10 mouse cellular contexts compared by ENCODE assay signal in the genomic region with DNA sequence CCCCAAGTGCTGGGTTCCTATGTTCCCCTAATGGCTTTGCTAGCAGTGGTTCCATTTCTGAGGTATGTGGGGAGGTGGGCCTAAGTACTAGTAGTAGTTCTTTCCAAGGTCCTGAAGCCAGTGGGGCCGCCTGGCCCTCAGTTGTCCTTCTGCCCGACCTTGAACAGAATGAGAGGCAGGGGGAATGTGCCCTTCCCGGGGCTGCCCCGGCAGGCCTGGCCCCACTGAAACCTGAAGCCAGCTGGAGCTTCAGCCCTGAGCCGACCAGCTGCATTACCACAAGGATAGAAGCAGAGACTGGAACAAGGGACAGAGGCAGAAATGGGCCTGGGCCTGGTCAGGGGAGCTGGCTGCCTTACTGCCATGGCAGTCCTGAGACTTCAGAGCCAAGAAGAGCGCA. TPM values are rescaled to one million over a fixed set of nuclear protein-coding genes. Genes with fewer than 3 reads are reported as not detected.
DNase-seq lines count a peak whose midpoint lies in the region; TF ChIP-seq lines count a peak whose summit lies in the region.
"Had no signal": no experiment of that assay in that cellular context is flagged by ENCODE, and none has a peak within 500 bp of the region (broad histone marks: within the 10 kb centered on the region; RNA-seq: fewer than 3 reads in every experiment).

No protein-coding gene starts in this region.

- peaks cover 75% of the 10 kb centered on the region for H3K4me1 ChIP-seq in E14TG2a.4 (replicated peaks; ENCODE audit: low read depth, low read length)
- H3K4me1 ChIP-seq in limb, embryonic 10.5 days: peaks cover 51% of the 10 kb centered on the region

- H3K27me3 ChIP-seq in E14TG2a.4 (ENCODE audit: insufficient read depth, low read length): no peaks in the 10 kb centered on the region
- H3K27me3 ChIP-seq in limb, embryonic 10.5 days (ENCODE audit: low read depth, poor library complexity, severe bottlenecking): no peaks in the 10 kb centered on the region
- H3K27me3 ChIP-seq: limb, embryonic 15.5 days; Patski had no signal

- peak overlapping the region; percentile 99 for H3K4me3 ChIP-seq in E14TG2a.4 (replicated peaks; ENCODE audit: low read length)
- H3K4me3 ChIP-seq in limb, embryonic 10.5 days: no peak overlapping the region
- H3K4me3 ChIP-seq: limb, embryonic 15.5 days had no signal

- 73% methylated on average over 6 of the region's 6 CpGs for WGBS in limb, embryonic 10.5 days

- peaks cover 79% of the 10 kb centered on the region for H3K36me3 ChIP-seq in E14TG2a.4 (ENCODE audit: insufficient read depth, low read length)
- H3K36me3 ChIP-seq in limb, embryonic 10.5 days: peaks cover 33% of the 10 kb centered on the region

- no peaks in the 10 kb centered on the region for H3K9me3 ChIP-seq in E14TG2a.4 (ENCODE audit: low read length)
- no peaks in the 10 kb centered on the region for H3K9me3 ChIP-seq in limb, embryonic 10.5 days (replicated peaks)
- H3K9me3 ChIP-seq: limb, embryonic 15.5 days had no signal

- intact Hi-C loops in heart, postnatal 10 days (cut with DNase I): no loop called here

- H3K27ac ChIP-seq in limb, embryonic 10.5 days: peak overlapping the region; percentile 43; the same call in 1 of the 2 replicates

- peak; percentile 59 for DNase-seq in adrenal gland, postnatal 25 days
- DNase-seq in heart, postnatal 10 days: peak; percentile 59 to 68
- DNase-seq in limb, embryonic 10.5 days (ENCODE audit: low spot score): no peak
- DNase-seq in testis, postnatal 14 days (ENCODE audit: low spot score): no peak
- DNase-seq in cerebellum, postnatal 4 days (ENCODE audit: low spot score in 2 of 2): no peak
- DNase-seq in spleen, postnatal 14 days (ENCODE audit: low spot score in 2 of 2): no peak
- no peak for DNase-seq in spleen, postnatal 36 days (ENCODE audit: low spot score in 2 of 2)

- TF ChIP-seq CTCF in E14TG2a.4 (conservative IDR thresholded peaks at IDR 0.05; ENCODE audit: low read length): no peak

RNA-seq across cellular contexts. Expression of a gene that starts 4.1 kb away (rescaled TPM):
- total RNA-seq in adrenal gland, postnatal 25 days (2021): 191 and 212 TPM in 2 replicates
- total RNA-seq in heart, postnatal 10 days (2021): 100 to 1,000 TPM; 234 to 237 TPM
- polyA plus RNA-seq in limb, embryonic 10.5 days (2016; fragmentation: Nextera tagmentation; extraction: Ambion mirVana): 32.8 and 36.6 TPM in 2 replicates

RNA-seq across cellular contexts. Expression of a gene that starts 34.0 kb away (rescaled TPM):
- 3.3 and 4.1 TPM in 2 replicates for total RNA-seq in adrenal gland, postnatal 25 days (2021)
- total RNA-seq in heart, postnatal 10 days (2021): under 1 TPM; 0.45 to 0.52 TPM
- 0.24 and 0.51 TPM in 2 replicates for polyA plus RNA-seq in limb, embryonic 10.5 days (2016; fragmentation: Nextera tagmentation; extraction: Ambion mirVana)

RNA-seq across cellular contexts. Expression of a gene that starts 42.7 kb away (rescaled TPM):
- 5.9 and 11.5 TPM in 2 replicates for total RNA-seq in adrenal gland, postnatal 25 days (2021)
- 10 to 100 TPM; 62.1 to 64.6 TPM for total RNA-seq in heart, postnatal 10 days (2021)
- polyA plus RNA-seq in limb, embryonic 10.5 days (2016; fragmentation: Nextera tagmentation; extraction: Ambion mirVana): 0.34 and 0.55 TPM in 2 replicates

Comparison
In these comparisons a context has a peak if more than half of its experiments do, and no peak if none do; other contexts are left out.
1. DNase-seq: peak in adrenal gland, postnatal 25 days (single experiment) and heart, postnatal 10 days (2 of 2); none in limb, embryonic 10.5 days (single experiment), testis, postnatal 14 days (single experiment), cerebellum, postnatal 4 days (0 of 2), spleen, postnatal 14 days (0 of 2) and spleen, postnatal 36 days (0 of 2).